Mouse (Mus musculus): Measurements from ENCODE around the gene Sdk2.

Gene Sdk2

DNA sequence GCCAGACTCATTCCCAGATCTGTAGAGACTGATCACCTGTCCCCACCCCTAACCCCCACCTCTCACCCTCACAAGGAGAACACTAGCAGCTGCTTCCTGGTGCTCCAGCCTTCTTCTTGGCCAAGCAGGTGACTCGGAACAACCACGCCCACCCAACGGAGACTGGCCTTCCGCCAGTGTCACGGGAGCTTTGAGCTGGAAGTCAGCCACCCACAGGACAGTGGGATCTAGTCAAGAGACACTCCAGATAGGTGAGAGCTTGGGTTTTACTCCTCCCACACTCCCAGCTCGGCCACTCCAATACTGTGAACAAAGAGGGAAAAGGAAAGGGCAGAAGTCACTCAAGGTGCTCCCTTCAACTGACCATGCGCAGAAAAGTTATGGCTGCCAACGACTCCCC is 327.6 kb downstream of the Sdk2 start:
- no peak for DNase-seq (ENCODE audit: low read depth, low spot score)

DNA sequence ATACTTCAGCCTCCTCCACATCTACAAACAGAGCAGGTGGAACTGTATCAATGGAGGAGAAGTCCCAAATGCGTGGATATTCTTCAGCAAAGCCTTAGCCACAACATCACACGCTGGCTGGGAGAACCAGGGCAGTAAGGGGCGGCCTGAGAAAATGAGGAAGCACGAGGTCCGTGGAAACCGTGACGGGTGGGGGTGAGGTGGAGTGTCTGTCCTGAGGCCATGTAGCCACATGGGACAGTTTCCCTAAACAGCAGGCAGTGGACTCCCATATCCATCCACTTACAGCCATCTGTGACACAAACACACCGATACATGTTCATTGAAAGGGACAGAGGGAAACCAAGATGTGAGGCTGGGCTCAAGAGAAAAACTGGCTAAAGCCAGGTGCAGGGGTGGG is 328.9 kb downstream of the Sdk2 start:
- DNase-seq (ENCODE audit: low read depth, low spot score) = no peak

- DNase-seq (ENCODE audit: low read depth, low spot score) = no peak
Measured at GRCm38 (mm10) chr11:113737553-113737854, 329.3 kb downstream of the Sdk2 start.

- no peak for DNase-seq (ENCODE audit: low read depth, low spot score)
Measured at GRCm38 (mm10) chr11:113736848-113737552, 329.8 kb downstream of the Sdk2 start.

- no peak for DNase-seq (ENCODE audit: low read depth, low spot score)
Measured at GRCm38 (mm10) chr11:113735151-113735550, 331.7 kb downstream of the Sdk2 start.

DNA sequence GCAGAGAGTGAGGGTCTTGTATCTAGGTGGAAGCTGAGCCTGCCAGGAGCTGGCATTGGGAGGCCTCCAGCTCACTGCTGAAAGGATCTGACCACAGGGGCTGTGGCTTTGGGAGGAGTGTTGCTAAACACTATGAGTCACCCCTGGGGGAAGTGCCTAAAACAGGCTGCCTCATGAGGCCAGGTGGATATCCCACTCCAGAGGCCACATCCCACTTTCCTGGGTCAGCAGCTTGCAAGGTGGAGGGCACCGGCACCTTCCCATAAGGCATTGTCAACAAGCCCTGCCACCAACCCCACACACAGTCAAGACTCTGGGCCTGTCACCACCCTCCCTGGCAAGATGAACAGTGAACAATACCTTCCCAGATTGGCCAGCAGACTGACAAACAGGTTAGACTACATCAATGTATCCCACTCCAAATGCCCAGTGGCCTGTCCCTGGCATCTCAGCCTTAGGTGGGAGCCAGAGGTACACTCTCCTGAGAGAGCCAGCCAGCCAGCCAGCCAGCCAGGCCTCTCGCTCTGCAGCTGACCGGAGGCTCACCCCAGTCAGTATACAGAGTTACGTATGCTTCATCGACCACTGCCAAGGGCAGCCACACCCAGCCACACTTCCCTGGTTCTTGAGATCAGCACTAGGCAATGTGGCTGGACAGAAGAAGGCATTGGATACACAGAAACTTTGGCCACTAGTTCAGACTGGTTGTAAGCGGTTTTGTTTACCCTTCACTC is 333.0 kb downstream of the Sdk2 start:
- DNase-seq (ENCODE audit: low read depth, low spot score) = no peak

- DNase-seq (ENCODE audit: low read depth, low spot score) = no peak
Measured at GRCm38 (mm10) chr11:113731945-113732612, 334.8 kb downstream of the Sdk2 start.

DNA sequence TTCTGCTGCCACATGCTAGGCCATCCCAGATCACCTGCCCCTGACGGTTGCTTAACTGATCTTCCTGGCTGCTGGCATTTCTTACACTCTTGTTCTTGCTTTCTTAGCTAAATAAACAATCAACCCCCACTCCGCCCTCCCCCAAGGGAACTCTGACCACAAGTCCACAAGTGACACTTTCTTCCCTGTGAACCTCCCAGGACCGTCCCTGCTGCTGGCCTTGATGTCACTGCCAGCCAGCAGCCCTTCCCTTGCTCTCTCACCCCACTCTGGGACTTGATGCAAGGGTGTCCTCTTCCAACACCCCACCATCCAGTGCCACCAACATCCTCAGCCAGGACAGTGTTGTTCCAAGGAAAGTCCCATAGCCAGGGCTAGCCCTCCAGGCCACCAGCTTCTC is 336.0 kb downstream of the Sdk2 start:
- DNase-seq (ENCODE audit: low read depth, low spot score) = no peak

DNA sequence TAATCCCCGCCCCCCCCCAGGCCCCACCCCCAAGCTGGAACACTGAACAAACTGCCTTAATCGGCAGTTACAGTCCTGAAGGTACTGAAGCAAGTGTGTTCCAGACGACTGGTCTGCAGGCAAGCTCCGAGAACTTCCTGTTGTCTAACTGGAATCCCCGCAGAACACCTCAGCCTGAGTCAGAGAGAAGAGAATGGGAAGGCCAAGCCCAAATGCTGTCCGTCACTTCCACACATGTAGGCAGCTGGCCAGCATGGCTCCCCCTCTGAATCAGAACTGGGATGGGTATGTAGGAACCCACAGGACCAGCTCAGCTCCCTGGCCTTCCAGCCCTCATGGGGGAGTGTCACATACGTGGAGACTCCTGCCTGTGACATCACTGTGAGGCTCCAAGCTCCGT is 336.9 kb downstream of the Sdk2 start:
- DNase-seq (ENCODE audit: low read depth, low spot score) = no peak

DNA sequence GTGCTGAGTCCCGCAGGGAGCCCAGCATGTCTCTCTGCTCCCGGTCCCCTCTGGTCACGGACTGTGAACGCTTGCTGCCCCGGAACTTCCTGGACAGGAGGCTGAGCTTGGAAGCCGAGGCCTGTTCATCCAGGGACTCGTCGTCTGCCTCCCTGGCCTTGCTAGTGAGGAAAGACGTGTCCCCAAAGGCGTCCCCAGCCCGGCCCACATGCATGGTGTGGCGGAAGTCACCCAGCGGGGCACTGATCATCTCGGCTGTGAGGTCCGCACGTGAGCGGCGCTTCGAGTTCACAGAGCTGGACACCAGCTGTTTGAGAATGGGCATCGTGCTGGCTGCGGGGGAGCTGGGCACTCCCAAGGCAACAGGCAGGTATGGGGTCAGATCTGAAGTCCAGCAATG is 337.6 kb downstream of the Sdk2 start:
- DNase-seq (ENCODE audit: low read depth, low spot score) = no peak

GRCm38 (mm10) chr11:113727992-113728391 is 338.9 kb downstream of the Sdk2 start:
- no peak for DNase-seq (ENCODE audit: low read depth, low spot score)

DNA sequence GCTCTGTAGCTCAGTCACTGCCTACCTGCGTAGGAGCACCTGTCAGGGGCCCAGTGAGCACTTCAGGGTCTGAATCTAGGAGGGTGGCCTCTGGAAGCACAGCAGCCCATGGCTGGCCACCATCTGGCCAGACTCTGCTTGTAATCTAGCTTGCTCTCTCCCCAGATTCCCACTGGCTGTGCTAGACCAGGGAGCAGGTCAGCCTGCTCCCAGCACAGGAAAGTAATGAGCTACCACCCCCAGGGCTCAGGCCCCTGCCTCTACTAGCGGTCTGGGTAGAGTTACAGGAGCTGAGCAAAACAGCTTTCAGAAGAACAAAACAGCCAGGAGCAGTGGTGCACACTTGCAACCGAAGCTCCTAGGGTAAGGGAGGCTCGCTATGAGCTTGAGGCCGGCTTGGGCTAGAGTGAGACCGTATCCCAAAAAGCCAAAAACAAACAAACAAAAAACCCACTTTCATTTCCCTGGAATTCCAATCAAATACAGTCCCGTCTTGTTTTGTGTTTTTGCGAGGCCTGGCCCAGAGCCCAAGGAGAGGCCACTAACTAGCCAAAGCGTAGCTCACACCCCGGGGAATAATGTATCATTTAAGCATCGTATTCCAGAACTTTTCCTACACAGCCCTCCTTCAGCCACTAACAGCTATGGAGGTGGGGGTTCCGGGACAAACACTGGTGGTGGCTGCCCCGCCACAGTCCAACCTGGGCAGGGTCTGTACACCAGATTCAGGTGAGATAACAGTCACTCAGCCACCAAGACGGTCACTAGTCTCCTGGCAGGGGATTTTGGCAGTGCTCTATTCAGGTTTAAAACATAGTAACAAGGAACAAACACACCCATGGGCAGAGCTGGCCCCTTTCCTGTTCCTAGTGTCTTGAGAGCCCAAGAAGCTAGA is 339.6 kb downstream of the Sdk2 start:
- DNase-seq (ENCODE audit: low read depth, low spot score) = no peak
